ENCODE assay signal across 8 mouse cellular contexts in the genomic region with DNA sequence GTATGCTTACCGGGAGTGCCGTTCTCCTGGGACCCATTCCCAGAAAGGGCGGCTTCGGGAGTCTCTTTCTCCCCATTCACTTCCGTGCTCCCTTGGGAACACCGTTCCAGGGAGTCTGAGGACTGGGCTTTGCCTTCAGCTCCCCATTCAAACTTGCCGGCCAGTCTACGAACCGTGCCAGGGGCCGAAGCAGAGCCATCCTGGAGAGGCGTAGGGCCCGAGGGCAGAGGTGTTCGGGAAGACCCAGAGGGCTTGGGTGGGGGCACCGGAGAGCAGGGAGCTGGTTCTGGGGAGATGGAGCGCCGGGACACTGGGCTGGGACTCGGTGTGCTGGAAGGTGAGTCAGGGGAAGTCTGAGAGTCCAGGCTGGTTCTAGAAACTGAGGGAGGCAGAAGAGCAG. TPM values are rescaled to one million over a fixed set of nuclear protein-coding genes. Genes with fewer than 3 reads are reported as not detected.
DNase-seq lines count a peak whose midpoint lies in the region; ATAC-seq and TF ChIP-seq lines count a peak whose summit lies in the region.

No protein-coding gene starts in this region.

- ATAC-seq in limb, embryonic 11.5 days (ENCODE audit: insufficient number of reproducible peaks, low FRiP score, low TSS enrichment, low read depth) = no peak
- ATAC-seq in neural tube, embryonic 15.5 days (ENCODE audit: low FRiP score) = no peak
- no peak for ATAC-seq in monocyte, adult 5-6 weeks (replicated peaks; ENCODE audit: insufficient number of reproducible peaks, low FRiP score, low TSS enrichment, poor library complexity, severe bottlenecking)

- no peak for DNase-seq in lung, adult 2 months
- DNase-seq in lung, postnatal 10 days = no peak
- DNase-seq in limb, embryonic 11.5 days (ENCODE audit: low spot score) = peak; percentile 44
- DNase-seq in urinary bladder, postnatal 4 days (ENCODE audit: low spot score in 2 of 2) = no peak
- DNase-seq in urinary bladder, postnatal 10 days (ENCODE audit: low spot score) = no peak

- H3K4me2 ChIP-seq in limb, embryonic 11.5 days (ENCODE audit: low read depth, severe bottlenecking) = peak overlapping the region; percentile 58
- H3K4me2 ChIP-seq in neural tube, embryonic 15.5 days = peak overlapping the region; percentile 58

- H3K4me3 ChIP-seq in lung, adult 2 months (replicated peaks; ENCODE audit: extremely low read depth, low read depth, low read length) = peak overlapping the region; percentile 17
- H3K4me3 ChIP-seq in embryonic fibroblast, embryonic 13.5 days (ENCODE audit: insufficient read depth, low read length) = peak overlapping the region; percentile 11; the same call in 1 of the 2 replicates
- H3K4me3 ChIP-seq in limb, embryonic 11.5 days (ENCODE audit: low read depth, low read length) = peak overlapping the region; percentile 25
- H3K4me3 ChIP-seq in neural tube, embryonic 15.5 days (replicated peaks) = peak overlapping the region; percentile 30

- H3K9ac ChIP-seq in limb, embryonic 11.5 days (ENCODE audit: low read length) = peak overlapping the region; percentile 41
- H3K9ac ChIP-seq in neural tube, embryonic 15.5 days (replicated peaks) = peak overlapping the region; percentile 37; the same call in 1 of the 2 replicates

- WGBS in lung, adult 2 months = 2% methylated on average over 17 of the region's 17 CpGs
- 2% methylated on average over 17 of the region's 17 CpGs for WGBS in limb, embryonic 11.5 days
- 2% methylated on average over 17 of the region's 17 CpGs for WGBS in neural tube, embryonic 15.5 days

- no peak for TF ChIP-seq POLR2A in lung, adult 2 months (IDR thresholded peaks at IDR 0.05; ENCODE audit: borderline replicate concordance, extremely low read depth, low read depth, low read length)
- no peak for TF ChIP-seq POLR2A in embryonic fibroblast, embryonic 13.5 days (IDR thresholded peaks at IDR 0.05; ENCODE audit: low read depth, low read length)

- no peaks in the 10 kb centered on the region; the same call in 1 of the 2 replicates for H3K4me1 ChIP-seq in lung, adult 2 months (ENCODE audit: control insufficient read depth, insufficient read depth, low read length)
- H3K4me1 ChIP-seq in embryonic fibroblast, embryonic 13.5 days (ENCODE audit: control insufficient read depth, insufficient read depth, low read length) = no peaks in the 10 kb centered on the region
- H3K4me1 ChIP-seq in limb, embryonic 11.5 days (ENCODE audit: control insufficient read depth, insufficient read depth, low read length) = 0 out of 2 replicates have a peak, but pooled peaks cover 7% of the 10 kb centered on the region
- H3K4me1 ChIP-seq in neural tube, embryonic 15.5 days = peaks cover 13% of the 10 kb centered on the region

- H3K9me3 ChIP-seq in limb, embryonic 11.5 days (ENCODE audit: control insufficient read depth, low read length) = no peaks in the 10 kb centered on the region
- no peaks in the 10 kb centered on the region for H3K9me3 ChIP-seq in neural tube, embryonic 15.5 days (replicated peaks)

- H3K27me3 ChIP-seq in limb, embryonic 11.5 days (ENCODE audit: control insufficient read depth, insufficient read depth, low read length) = peaks cover 38% of the 10 kb centered on the region
- peaks cover 48% of the 10 kb centered on the region for H3K27me3 ChIP-seq in neural tube, embryonic 15.5 days (replicated peaks)

- TF ChIP-seq CTCF in lung, adult 2 months (IDR thresholded peaks at IDR 0.05; ENCODE audit: insufficient read depth, low read length) = no peak
- TF ChIP-seq CTCF in embryonic fibroblast, embryonic 13.5 days (IDR thresholded peaks at IDR 0.05; ENCODE audit: borderline replicate concordance, insufficient read depth, low read length) = no peak

- H3K27ac ChIP-seq in embryonic fibroblast, embryonic 13.5 days (ENCODE audit: insufficient read depth, low read length) = no peak overlapping the region
- no peak overlapping the region for H3K27ac ChIP-seq in limb, embryonic 11.5 days (replicated peaks; ENCODE audit: low read depth, low read length)
- no peak overlapping the region for H3K27ac ChIP-seq in neural tube, embryonic 15.5 days (replicated peaks)

- H3K36me3 ChIP-seq in limb, embryonic 11.5 days (ENCODE audit: control insufficient read depth, insufficient read depth, low read length) = no peaks in the 10 kb centered on the region
- no peaks in the 10 kb centered on the region for H3K36me3 ChIP-seq in neural tube, embryonic 15.5 days

RNA-seq across cellular contexts. Expression of gene Arhgef15, which starts 2.9 kb away (rescaled TPM):
- polyA plus RNA-seq in lung, adult 2 months (2012; rRNA removed) = 359 and 419 TPM in 2 replicates
- 0.55 and 1.4 TPM in 2 replicates for polyA plus RNA-seq in embryonic fibroblast, embryonic 13.5 days (2011; ENCODE audit: insufficient read length, low read depth, missing spikeins)
- 6.7 and 7.7 TPM in 2 replicates for polyA plus RNA-seq in limb, embryonic 11.5 days (2014; fragmentation: Nextera tagmentation; extraction: Ambion mirVana)
- 23.2 and 27.3 TPM in 2 replicates for polyA plus RNA-seq in neural tube, embryonic 15.5 days (2015; fragmentation: Nextera tagmentation; extraction: Ambion mirVana)
- not detected in 3 replicates for total RNA-seq in monocyte, adult 5-6 weeks (2017)

RNA-seq across cellular contexts. Expression of gene Slc25a35, which starts 13.5 kb away (rescaled TPM):
- polyA plus RNA-seq in lung, adult 2 months (2012; rRNA removed) = 34.0 and 40.4 TPM in 2 replicates
- 4.9 and 5.7 TPM in 2 replicates for polyA plus RNA-seq in embryonic fibroblast, embryonic 13.5 days (2011; ENCODE audit: insufficient read length, low read depth, missing spikeins)
- 2.6 and 3.0 TPM in 2 replicates for polyA plus RNA-seq in limb, embryonic 11.5 days (2014; fragmentation: Nextera tagmentation; extraction: Ambion mirVana)
- 1.9 and 2.1 TPM in 2 replicates for polyA plus RNA-seq in neural tube, embryonic 15.5 days (2015; fragmentation: Nextera tagmentation; extraction: Ambion mirVana)
- 0.38 to 1.7 TPM in 2 of 3 replicates, not detected in the other for total RNA-seq in monocyte, adult 5-6 weeks (2017)

RNA-seq across cellular contexts. Expression of gene Rangrf, which starts 20.6 kb away (rescaled TPM):
- 11.6 and 15.4 TPM in 2 replicates for polyA plus RNA-seq in lung, adult 2 months (2012; rRNA removed)
- 35.4 and 38.2 TPM in 2 replicates for polyA plus RNA-seq in embryonic fibroblast, embryonic 13.5 days (2011; ENCODE audit: insufficient read length, low read depth, missing spikeins)
- 82.6 and 84.4 TPM in 2 replicates for polyA plus RNA-seq in limb, embryonic 11.5 days (2014; fragmentation: Nextera tagmentation; extraction: Ambion mirVana)
- polyA plus RNA-seq in neural tube, embryonic 15.5 days (2015; fragmentation: Nextera tagmentation; extraction: Ambion mirVana) = 33.7 and 33.9 TPM in 2 replicates
- total RNA-seq in monocyte, adult 5-6 weeks (2017) = 1.9 to 10.1 TPM (median 2.6 TPM) in 3 replicates

RNA-seq across cellular contexts. Expression of gene Odf4, which starts 27.5 kb away (rescaled TPM):
- 0.19 and 0.25 TPM in 2 replicates for polyA plus RNA-seq in lung, adult 2 months (2012; rRNA removed)
- polyA plus RNA-seq in embryonic fibroblast, embryonic 13.5 days (2011; ENCODE audit: insufficient read length, low read depth, missing spikeins) = not detected in 2 replicates
- polyA plus RNA-seq in limb, embryonic 11.5 days (2014; fragmentation: Nextera tagmentation; extraction: Ambion mirVana) = not detected in 2 replicates
- polyA plus RNA-seq in neural tube, embryonic 15.5 days (2015; fragmentation: Nextera tagmentation; extraction: Ambion mirVana) = 0.64 and 1.3 TPM in 2 replicates
- total RNA-seq in monocyte, adult 5-6 weeks (2017) = not detected in 3 replicates

RNA-seq across cellular contexts. Expression of gene Rpl26, which starts 53.0 kb away (rescaled TPM):
- polyA plus RNA-seq in lung, adult 2 months (2012; rRNA removed) = 469 and 674 TPM in 2 replicates
- 3,230 and 3,899 TPM in 2 replicates for polyA plus RNA-seq in embryonic fibroblast, embryonic 13.5 days (2011; ENCODE audit: insufficient read length, low read depth, missing spikeins)
- 1,145 and 1,149 TPM in 2 replicates for polyA plus RNA-seq in limb, embryonic 11.5 days (2014; fragmentation: Nextera tagmentation; extraction: Ambion mirVana)
- 597 and 626 TPM in 2 replicates for polyA plus RNA-seq in neural tube, embryonic 15.5 days (2015; fragmentation: Nextera tagmentation; extraction: Ambion mirVana)
- total RNA-seq in monocyte, adult 5-6 weeks (2017) = 2,881 to 4,104 TPM (median 3,946 TPM) in 3 replicates

Comparison
In these comparisons a context has a peak if more than half of its experiments do, and no peak if none do; other contexts are left out.
1. RNA of gene Arhgef15, which starts 2.9 kb away (polyA plus RNA-seq): 359 to 419 TPM in lung, adult 2 months; 23.2 to 27.3 TPM in neural tube, embryonic 15.5 days, 6.7 to 7.7 TPM in limb, embryonic 11.5 days and 0.55 to 1.4 TPM in embryonic fibroblast, embryonic 13.5 days; every median in the first group is over 10 times any median in the second.
2. Peak in every context shown above with its lines, with median percentiles within 50 percentile points of each other: H3K4me3 ChIP-seq.